Mouse (Mus musculus) midbrain, embryonic 16.5 days (tissue): ENCODE measurements around the gene Acss3. TPM values are rescaled to one million over a fixed set of nuclear protein-coding genes. Genes with fewer than 3 reads are reported as not detected.

Source experiments
- ATAC-seq: fragments of 200-750 bp; cut with Nextera tagmentation; 2 replicates; pipeline ENCODE4 v1.8.0; 2017; ENCODE audit warnings: moderate TSS enrichment
- H3K27ac ChIP-seq: fragments of 300-500 bp; sonication (generic); 2 replicates; pipeline ENCODE4 v1.5.1; 2014; ENCODE audit warnings: mild to moderate bottlenecking, low read length, mixed read lengths
- H3K27me3 ChIP-seq: fragments of 300-500 bp; sonication (generic); 2 replicates; pipeline ENCODE4 v1.6.1; 2014; ENCODE audit warnings: low read depth, low read length, mixed read lengths; ENCODE audit not compliant: control insufficient read depth, insufficient read depth
- H3K36me3 ChIP-seq: fragments of 300-500 bp; sonication (generic); 2 replicates; pipeline ENCODE4 v1.6.1; 2014; ENCODE audit warnings: mild to moderate bottlenecking, low read length, moderate library complexity, mixed read lengths; ENCODE audit not compliant: control insufficient read depth, insufficient read depth
- H3K4me1 ChIP-seq: fragments of 300-500 bp; sonication (generic); 2 replicates; pipeline ENCODE4 v1.6.1; 2014; ENCODE audit warnings: mild to moderate bottlenecking, low read length, mixed read lengths; ENCODE audit not compliant: control insufficient read depth, insufficient read depth
- H3K4me2 ChIP-seq: fragments of 300-500 bp; sonication (generic); 2 replicates; pipeline ENCODE4 v1.6.1; 2014; ENCODE audit warnings: mild to moderate bottlenecking, low read length, mixed read lengths
- H3K4me3 ChIP-seq: fragments of 300-500 bp; sonication (generic); 2 replicates; pipeline ENCODE4 v1.5.1; 2014; ENCODE audit warnings: low read depth, mild to moderate bottlenecking, low read length, moderate library complexity, mixed read lengths
- H3K9ac ChIP-seq: fragments of 300-500 bp; sonication (generic); 2 replicates; pipeline ENCODE4 v1.6.1; 2014; ENCODE audit warnings: low read depth, low read length, mixed read lengths
- H3K9me3 ChIP-seq: fragments of 300-500 bp; sonication (generic); replicated peaks from 2 replicates; pipeline ENCODE4 v1.6.1; 2014; ENCODE audit warnings: mild to moderate bottlenecking, low read length, mixed read lengths; ENCODE audit not compliant: control insufficient read depth, poor library complexity, severe bottlenecking
- WGBS: fragments of 180-500 bp; shearing (Covaris S2); extraction: QIAGEN DNeasy Blood & Tissue Kit; methylation state at CpG from one replicate; pipeline ENCODE4 v1.1.7; 2014; 5-methylcytosine and 5-hydroxymethylcytosine counted together
- polyA plus RNA-seq: library from polyadenylated mRNA; unstranded; fragments of >200 nt; fragmentation: Nextera tagmentation; extraction: Ambion mirVana; gene quantifications from 2 replicates; pipeline ENCODE4 v1.2.1, GENCODE M21; 2015

Gene Acss3
- polyA plus RNA-seq, 1 experiment from 2014 or later: 0.63 TPM

GRCm38 (mm10) chr10:107040378-107040777, 83.1 kb downstream of the Acss3 start:
- Histone ChIP-seq H3K36me3 (no peaks in the 10 kb centered on the region), H3K4me3 (no peak overlapping the region), H3K27ac (no peak overlapping the region), H3K4me2 (no peak overlapping the region), H3K4me1 (peaks cover 4% of the 10 kb centered on the region; the same call in 1 of the 2 replicates), H3K9me3 (no peaks in the 10 kb centered on the region), H3K27me3 (no peaks in the 10 kb centered on the region), H3K9ac (no peak overlapping the region)
- ATAC-seq: no peak
- 80% methylated on average over 6 of the region's 6 CpGs for WGBS

DNA sequence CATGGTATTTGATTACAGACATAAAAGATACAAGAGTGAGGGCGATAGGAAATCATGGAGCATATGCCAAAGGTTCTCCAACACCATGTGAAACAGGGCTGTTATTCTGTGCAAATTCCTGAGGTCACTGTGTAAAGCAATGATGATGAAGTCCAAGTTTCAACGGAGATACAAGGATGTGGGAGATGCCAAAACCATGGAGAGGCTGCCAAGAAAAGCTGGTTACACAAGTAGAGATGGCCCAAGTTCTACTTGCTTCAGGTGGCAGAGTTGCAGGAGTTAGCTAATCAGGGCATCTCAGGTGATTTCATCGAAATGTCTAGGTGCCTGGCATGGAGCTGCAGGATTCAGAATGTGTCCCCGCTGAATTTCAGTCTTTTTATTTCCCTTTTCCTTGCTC, 84.3 kb downstream of the Acss3 start:
- Histone ChIP-seq H3K27me3 (no peaks in the 10 kb centered on the region), H3K9ac (no peak overlapping the region), H3K4me3 (no peak overlapping the region), H3K36me3 (no peaks in the 10 kb centered on the region), H3K4me1 (peaks cover 4% of the 10 kb centered on the region; the same call in 1 of the 2 replicates), H3K27ac (no peak overlapping the region), H3K9me3 (no peaks in the 10 kb centered on the region), H3K4me2 (no peak overlapping the region)
- 94% methylated on average over 4 of the region's 4 CpGs for WGBS
- ATAC-seq: no peak

DNA sequence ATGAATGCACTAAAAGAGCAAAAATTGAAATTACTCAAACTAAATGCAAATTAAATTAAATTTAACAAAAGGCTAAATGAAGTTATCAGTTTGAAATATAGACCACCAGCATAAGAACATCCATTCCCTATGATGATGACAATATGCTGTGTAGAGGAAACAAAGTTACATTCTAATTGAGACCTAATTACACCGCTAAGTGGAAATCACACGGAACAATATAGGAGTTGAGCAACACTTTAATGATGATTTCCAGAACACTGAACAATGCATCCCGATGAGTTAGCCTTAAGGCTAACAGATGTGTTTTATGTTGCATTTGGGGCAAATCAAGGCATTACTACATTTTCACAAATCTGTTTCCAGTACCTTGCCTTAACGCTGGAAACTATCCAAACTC, 99.2 kb downstream of the Acss3 start:
- no peak overlapping the region for H3K4me2 ChIP-seq
- no peak for ATAC-seq
- no peak overlapping the region for H3K9ac ChIP-seq
- no peak overlapping the region for H3K4me3 ChIP-seq
- H3K4me1 ChIP-seq: no peaks in the 10 kb centered on the region
- no peaks in the 10 kb centered on the region for H3K27me3 ChIP-seq
- no peak overlapping the region for H3K27ac ChIP-seq
- H3K9me3 ChIP-seq: no peaks in the 10 kb centered on the region
- WGBS: 90% methylated on average over 4 of the region's 4 CpGs
- H3K36me3 ChIP-seq: no peaks in the 10 kb centered on the region

DNA sequence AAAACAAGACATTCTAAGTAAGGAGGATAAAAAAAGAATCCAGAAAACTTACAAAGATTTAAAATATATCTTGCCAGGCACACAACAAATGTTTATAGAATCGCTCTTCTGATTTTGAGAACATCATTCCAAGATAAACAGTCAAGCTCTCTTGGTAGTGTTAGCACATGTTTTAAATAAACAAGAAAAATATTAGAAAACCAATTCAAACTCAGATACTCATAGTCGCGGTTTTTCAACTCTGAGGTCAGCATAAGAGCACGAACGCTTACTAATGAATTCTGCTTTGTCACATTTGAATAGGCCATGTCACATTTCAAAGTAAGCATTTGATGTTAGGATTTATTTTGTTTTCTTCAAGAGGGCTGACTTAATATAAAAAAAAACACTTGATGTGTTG, 102.3 kb downstream of the Acss3 start:
- Histone ChIP-seq H3K4me2 (no peak overlapping the region), H3K27me3 (no peaks in the 10 kb centered on the region), H3K9me3 (no peaks in the 10 kb centered on the region), H3K4me3 (no peak overlapping the region), H3K9ac (no peak overlapping the region), H3K4me1 (no peaks in the 10 kb centered on the region), H3K36me3 (no peaks in the 10 kb centered on the region), H3K27ac (no peak overlapping the region)
- no peak for ATAC-seq
- WGBS: 77% methylated on average over 5 of the region's 5 CpGs

GRCm38 (mm10) chr10:107011142-107011541, 112.3 kb downstream of the Acss3 start:
- ATAC-seq: no peak
- Histone ChIP-seq H3K4me3 (no peak overlapping the region), H3K4me1 (no peaks in the 10 kb centered on the region), H3K9me3 (no peaks in the 10 kb centered on the region), H3K27ac (no peak overlapping the region), H3K27me3 (no peaks in the 10 kb centered on the region), H3K4me2 (no peak overlapping the region), H3K36me3 (no peaks in the 10 kb centered on the region), H3K9ac (no peak overlapping the region)
- 65% methylated on average over 2 of the region's 2 CpGs for WGBS

DNA sequence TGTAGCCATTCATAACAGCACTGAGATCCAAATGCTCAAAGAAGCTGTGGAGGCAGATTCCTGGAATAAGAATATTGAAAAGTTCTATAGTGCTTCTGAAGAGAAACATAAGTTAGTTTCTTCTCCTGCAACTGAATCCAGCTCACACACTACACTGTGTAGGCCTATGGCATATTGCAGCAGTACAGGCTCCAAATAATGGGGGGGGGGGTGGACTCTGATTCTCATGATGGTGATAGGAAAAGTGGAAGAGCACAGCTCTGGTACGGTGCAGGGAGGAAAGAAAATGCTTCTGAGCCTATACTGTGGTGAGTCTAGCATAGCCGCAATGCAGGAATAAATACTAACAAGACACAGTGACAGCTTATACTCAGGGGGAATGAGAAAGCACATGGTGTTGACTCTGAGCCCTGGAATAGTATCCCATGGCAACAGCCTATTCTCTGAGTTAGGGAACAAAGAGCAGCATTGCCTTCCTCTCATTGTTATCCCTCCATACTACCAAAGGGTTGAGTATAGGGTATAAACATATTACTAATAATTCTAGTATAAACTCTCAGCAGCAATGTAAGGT, 125.3 kb downstream of the Acss3 start:
- Histone ChIP-seq H3K4me3 (no peak overlapping the region), H3K27ac (no peak overlapping the region), H3K27me3 (no peaks in the 10 kb centered on the region), H3K4me1 (no peaks in the 10 kb centered on the region), H3K9me3 (no peaks in the 10 kb centered on the region), H3K9ac (no peak overlapping the region), H3K4me2 (no peak overlapping the region), H3K36me3 (no peaks in the 10 kb centered on the region)
- 74% methylated on average over 2 of the region's 2 CpGs for whole genome bisulfite sequencing
- ATAC-seq: peak; percentile 76; the same call in 1 of the 2 replicates

- ATAC-seq: no peak
- Histone ChIP-seq H3K27ac (no peak overlapping the region), H3K4me1 (no peaks in the 10 kb centered on the region), H3K9me3 (no peaks in the 10 kb centered on the region), H3K4me3 (no peak overlapping the region), H3K9ac (no peak overlapping the region), H3K4me2 (no peak overlapping the region), H3K27me3 (no peaks in the 10 kb centered on the region), H3K36me3 (no peaks in the 10 kb centered on the region)
- WGBS: 35% methylated on average over 4 of the region's 4 CpGs
These were observed 134.0 kb downstream of the Acss3 start for GRCm38 (mm10) chr10:106989478-106989877.

DNA sequence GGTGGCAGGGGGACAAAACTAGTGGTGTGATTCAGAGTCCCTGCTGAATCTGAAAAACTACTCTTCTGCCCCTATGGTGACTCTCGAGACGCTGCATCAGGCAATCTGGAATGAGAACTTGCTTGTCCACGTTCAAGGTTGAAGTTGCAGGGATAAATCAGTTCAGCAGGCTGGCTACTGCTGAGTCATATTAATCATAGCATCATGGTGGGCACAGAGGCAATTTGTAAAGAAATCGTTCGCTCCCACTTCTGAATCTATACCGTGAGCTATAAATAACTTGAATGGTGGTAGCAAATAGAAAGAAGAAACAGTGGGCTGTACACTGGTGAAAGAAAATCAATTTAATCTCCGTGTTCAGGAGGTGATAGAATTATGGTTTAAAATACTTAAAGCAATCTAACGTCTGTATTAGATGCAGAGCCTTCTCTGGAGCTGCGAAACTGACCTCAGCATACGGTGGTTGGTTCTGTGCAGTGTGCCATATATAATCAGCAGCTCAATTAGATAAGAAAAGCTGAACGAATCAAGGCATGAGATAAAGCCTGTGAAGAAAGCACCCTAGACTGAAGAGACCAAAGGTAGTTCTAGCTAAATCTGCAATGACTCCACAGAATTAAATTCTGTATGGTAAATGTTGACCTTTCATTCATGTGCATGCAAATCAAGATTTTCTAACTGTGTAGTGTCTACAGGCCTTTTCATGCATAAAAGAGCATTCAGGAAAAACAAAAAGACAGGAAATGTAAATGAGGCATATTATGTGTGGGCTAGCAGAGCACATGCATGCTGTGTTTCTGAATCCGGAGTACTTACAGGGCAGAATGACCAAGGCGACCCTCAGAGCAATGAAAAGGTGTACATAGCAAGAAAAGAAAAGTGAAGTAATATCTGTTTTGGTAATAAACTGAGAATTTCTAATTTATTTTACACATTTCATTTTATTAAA, 148.0 kb downstream of the Acss3 start:
- no peaks in the 10 kb centered on the region for H3K27me3 ChIP-seq
- peaks cover 6% of the 10 kb centered on the region for H3K4me1 ChIP-seq
- ATAC-seq: peak; percentile 36; the same call in 1 of the 2 replicates
- H3K9ac ChIP-seq: no peak overlapping the region
- H3K4me3 ChIP-seq: no peak overlapping the region
- 0 out of 2 replicates have a peak overlapping the region, but pooled peaks have one; percentile 1 for H3K4me2 ChIP-seq
- H3K27ac ChIP-seq: no peak overlapping the region
- 41% methylated on average over 13 of the region's 13 CpGs for WGBS
- no peaks in the 10 kb centered on the region for H3K36me3 ChIP-seq
- no peaks in the 10 kb centered on the region for H3K9me3 ChIP-seq

- 93% methylated on average over 3 of the region's 3 CpGs for WGBS
- H3K27me3 ChIP-seq: no peaks in the 10 kb centered on the region
- no peak for ATAC-seq
- no peaks in the 10 kb centered on the region for H3K4me1 ChIP-seq
- H3K9me3 ChIP-seq: no peaks in the 10 kb centered on the region
- no peak overlapping the region for H3K9ac ChIP-seq
- no peak overlapping the region for H3K4me3 ChIP-seq
- no peak overlapping the region for H3K27ac ChIP-seq
- H3K4me2 ChIP-seq: no peak overlapping the region
- no peaks in the 10 kb centered on the region for H3K36me3 ChIP-seq
These were observed 164.4 kb downstream of the Acss3 start for GRCm38 (mm10) chr10:106959026-106959425.
